Mouse (Mus musculus): ENCODE data around the gene Nav2. TPM values are rescaled to one million over a fixed set of nuclear protein-coding genes. Genes with fewer than 3 reads are reported as not detected.

The Nav2 gene
- polyA plus RNA-seq, 1 experiment from 2014 or later, result 34.9 TPM

DNA sequence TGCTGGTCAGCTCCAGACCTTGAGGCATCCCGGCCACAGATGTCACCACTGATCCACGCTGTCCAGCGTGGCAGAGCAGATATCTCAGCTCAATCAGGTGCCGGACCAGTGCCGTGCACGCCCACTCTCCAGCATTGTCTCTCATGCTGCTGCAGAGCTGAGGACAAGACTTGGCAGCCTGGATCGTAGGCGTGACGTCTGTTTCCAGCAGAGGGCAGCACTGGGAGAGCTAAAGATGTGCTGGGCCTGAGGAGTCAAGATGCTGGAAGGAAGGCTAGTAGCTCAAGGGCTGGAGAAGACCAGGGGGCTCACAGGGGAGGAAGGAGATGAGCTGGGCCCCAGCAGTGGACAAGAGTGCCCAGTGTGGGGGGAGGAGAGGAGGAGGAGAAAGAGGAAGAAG lies 341.5 kb downstream of the Nav2 start:
- Histone ChIP-seq H3K4me2 (ENCODE audit: low read length) (peak overlapping the region; percentile 92), H3K27ac (replicated peaks in 1 of 2; ENCODE audit: control insufficient read depth in 1 of 2, insufficient read depth in 1 of 2, low read depth in 2 of 2, low read length in 2 of 2) (no peak overlapping the region), H3K4me1 (ENCODE audit: control insufficient read depth in 2 of 2, insufficient read depth in 2 of 2, low read length in 2 of 2) (peaks cover 38 to 63% of the 10 kb centered on the region in 2 experiments), H3K27me3 (ENCODE audit: control insufficient read depth, insufficient read depth, low read length) (peaks cover 10% of the 10 kb centered on the region; the same call in 1 of the 2 replicates), H3K9me3 (ENCODE audit: control insufficient read depth, low read length) (no peaks in the 10 kb centered on the region), H3K4me3 (ENCODE audit: control insufficient read depth in 1 of 2, insufficient read depth in 1 of 2, low read depth in 1 of 2, low read length in 2 of 2) (0 out of 4 replicates have a peak overlapping the region, but pooled peaks of 1 of the 2 experiments have one; percentile 9), H3K9ac (ENCODE audit: low read length) (no peak overlapping the region), H3K36me3 (ENCODE audit: control insufficient read depth, insufficient read depth, low read length) (0 out of 2 replicates have a peak, but pooled peaks cover 3% of the 10 kb centered on the region)
- 11% methylated on average over 9 of the region's 9 CpGs for WGBS
- no peak for ATAC-seq (ENCODE audit: insufficient number of reproducible peaks, insufficient read depth, low FRiP score, low read depth)

DNA sequence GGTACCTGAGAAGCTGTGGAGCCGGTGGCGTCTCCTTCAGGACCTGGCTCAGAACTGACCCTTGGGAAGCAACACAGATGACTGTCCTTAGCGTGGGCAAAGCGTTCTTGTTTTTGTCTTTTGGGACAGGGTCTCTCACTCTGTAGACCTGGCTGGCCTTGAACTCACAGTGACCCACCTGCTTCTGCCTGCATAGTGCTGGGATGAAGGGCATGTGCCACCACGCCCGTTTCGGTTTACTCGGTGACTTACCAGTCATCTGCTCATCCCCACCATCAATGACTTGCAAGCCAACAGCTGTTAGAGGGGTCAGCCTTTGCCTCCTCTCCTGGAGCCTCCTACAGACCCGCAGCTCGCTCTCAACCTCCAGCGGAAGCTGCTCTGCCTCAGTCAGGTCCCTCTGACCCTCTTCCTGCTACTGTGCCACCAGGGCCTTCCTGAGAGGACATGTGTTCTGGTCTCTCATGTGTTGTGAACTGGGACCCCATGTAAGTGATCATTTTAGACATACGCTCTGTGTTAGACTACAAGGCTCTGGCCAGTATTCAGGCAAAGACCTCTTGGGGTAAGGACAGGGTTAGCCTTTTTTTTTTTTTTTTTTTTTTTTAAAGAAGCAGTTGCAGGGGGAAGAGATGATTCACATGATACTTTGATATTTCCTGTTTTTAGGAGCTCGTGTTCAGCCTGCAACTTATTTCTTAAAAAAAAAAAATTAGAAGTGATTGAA lies 342.2 kb downstream of the Nav2 start:
- Histone ChIP-seq H3K27me3 (ENCODE audit: control insufficient read depth, insufficient read depth, low read length) (peaks cover 10% of the 10 kb centered on the region; the same call in 1 of the 2 replicates), H3K9me3 (ENCODE audit: control insufficient read depth, low read length) (no peaks in the 10 kb centered on the region), H3K4me2 (ENCODE audit: low read length) (no peak overlapping the region), H3K4me1 (ENCODE audit: control insufficient read depth in 2 of 2, insufficient read depth in 2 of 2, low read length in 2 of 2) (peaks cover 36 to 58% of the 10 kb centered on the region in 2 experiments), H3K27ac (replicated peaks in 1 of 2; ENCODE audit: control insufficient read depth in 1 of 2, insufficient read depth in 1 of 2, low read depth in 2 of 2, low read length in 2 of 2) (no peak overlapping the region), H3K9ac (ENCODE audit: low read length) (no peak overlapping the region), H3K36me3 (ENCODE audit: control insufficient read depth, insufficient read depth, low read length) (0 out of 2 replicates have a peak, but pooled peaks cover 3% of the 10 kb centered on the region), H3K4me3 (ENCODE audit: control insufficient read depth in 1 of 2, insufficient read depth in 1 of 2, low read depth in 1 of 2, low read length in 2 of 2) (no peak overlapping the region)
- 89% methylated on average over 13 of the region's 13 CpGs for WGBS
- ATAC-seq (ENCODE audit: insufficient number of reproducible peaks, insufficient read depth, low FRiP score, low read depth), result no peak

DNA sequence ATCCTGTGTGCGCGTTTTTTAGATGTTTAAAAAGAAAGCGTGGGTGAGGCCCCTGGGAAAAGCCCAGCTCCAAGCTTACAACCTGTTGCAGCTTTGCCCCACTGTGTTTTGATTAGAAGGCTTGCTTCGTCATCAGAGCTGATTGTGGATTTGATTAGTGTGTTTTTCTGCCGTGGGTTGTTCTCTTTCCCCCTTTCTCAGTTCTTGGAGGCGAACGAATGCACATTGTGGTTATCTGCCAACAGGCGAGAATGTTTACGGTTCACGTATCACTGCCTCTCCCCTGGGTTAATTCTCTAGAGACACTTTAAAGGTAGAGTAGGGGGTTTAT lies 342.8 kb downstream of the Nav2 start:
- Histone ChIP-seq H3K4me1 (ENCODE audit: control insufficient read depth in 2 of 2, insufficient read depth in 2 of 2, low read length in 2 of 2) (peaks cover 41 to 62% of the 10 kb centered on the region in 2 experiments), H3K4me2 (ENCODE audit: low read length) (no peak overlapping the region), H3K27me3 (ENCODE audit: control insufficient read depth, insufficient read depth, low read length) (peaks cover 10% of the 10 kb centered on the region; the same call in 1 of the 2 replicates), H3K36me3 (ENCODE audit: control insufficient read depth, insufficient read depth, low read length) (0 out of 2 replicates have a peak, but pooled peaks cover 3% of the 10 kb centered on the region), H3K9ac (ENCODE audit: low read length) (no peak overlapping the region), H3K27ac (replicated peaks in 1 of 2; ENCODE audit: control insufficient read depth in 1 of 2, insufficient read depth in 1 of 2, low read depth in 2 of 2, low read length in 2 of 2) (no peak overlapping the region), H3K4me3 (ENCODE audit: control insufficient read depth in 1 of 2, insufficient read depth in 1 of 2, low read depth in 1 of 2, low read length in 2 of 2) (no peak overlapping the region), H3K9me3 (ENCODE audit: control insufficient read depth, low read length) (no peaks in the 10 kb centered on the region)
- ATAC-seq (ENCODE audit: insufficient number of reproducible peaks, insufficient read depth, low FRiP score, low read depth), result no peak
- 73% methylated on average over 10 of the region's 10 CpGs for WGBS

DNA sequence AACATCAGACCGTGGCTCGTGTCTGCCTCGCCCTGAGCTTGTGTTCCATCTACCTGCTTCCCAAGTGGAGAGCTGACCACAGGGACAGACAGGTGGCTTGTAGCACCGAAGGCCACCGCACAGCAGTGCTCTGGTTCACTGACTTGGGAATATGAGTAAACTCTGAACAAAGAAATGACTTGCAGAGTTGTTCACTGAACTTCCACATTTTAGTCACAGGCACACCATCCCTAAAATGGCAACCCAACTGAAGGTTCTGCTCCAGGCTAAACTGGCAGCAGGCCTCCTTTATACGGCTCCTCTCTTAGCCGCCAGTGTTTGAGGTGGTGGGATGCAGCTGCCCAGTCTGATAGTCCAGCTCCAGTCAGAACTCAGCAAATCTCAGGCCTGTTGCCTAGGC lies 343.9 kb downstream of the Nav2 start:
- 89% methylated on average over 7 of the region's 7 CpGs for WGBS
- no peak overlapping the region for H3K27ac ChIP-seq (replicated peaks in 1 of 2; ENCODE audit: control insufficient read depth in 1 of 2, insufficient read depth in 1 of 2, low read depth in 2 of 2, low read length in 2 of 2)
- H3K9ac ChIP-seq (ENCODE audit: low read length), result no peak overlapping the region
- H3K27me3 ChIP-seq (ENCODE audit: control insufficient read depth, insufficient read depth, low read length), result peaks cover 2% of the 10 kb centered on the region; the same call in 1 of the 2 replicates
- no peaks in the 10 kb centered on the region for H3K9me3 ChIP-seq (ENCODE audit: control insufficient read depth, low read length)
- H3K36me3 ChIP-seq (ENCODE audit: control insufficient read depth, insufficient read depth, low read length), result 0 out of 2 replicates have a peak, but pooled peaks cover 3% of the 10 kb centered on the region
- no peak overlapping the region for H3K4me2 ChIP-seq (ENCODE audit: low read length)
- no peak overlapping the region for H3K4me3 ChIP-seq (ENCODE audit: control insufficient read depth in 1 of 2, insufficient read depth in 1 of 2, low read depth in 1 of 2, low read length in 2 of 2)
- ATAC-seq (ENCODE audit: insufficient number of reproducible peaks, insufficient read depth, low FRiP score, low read depth), result no peak
- peaks cover 41 to 63% of the 10 kb centered on the region in 2 experiments for H3K4me1 ChIP-seq (ENCODE audit: control insufficient read depth in 2 of 2, insufficient read depth in 2 of 2, low read length in 2 of 2)

DNA sequence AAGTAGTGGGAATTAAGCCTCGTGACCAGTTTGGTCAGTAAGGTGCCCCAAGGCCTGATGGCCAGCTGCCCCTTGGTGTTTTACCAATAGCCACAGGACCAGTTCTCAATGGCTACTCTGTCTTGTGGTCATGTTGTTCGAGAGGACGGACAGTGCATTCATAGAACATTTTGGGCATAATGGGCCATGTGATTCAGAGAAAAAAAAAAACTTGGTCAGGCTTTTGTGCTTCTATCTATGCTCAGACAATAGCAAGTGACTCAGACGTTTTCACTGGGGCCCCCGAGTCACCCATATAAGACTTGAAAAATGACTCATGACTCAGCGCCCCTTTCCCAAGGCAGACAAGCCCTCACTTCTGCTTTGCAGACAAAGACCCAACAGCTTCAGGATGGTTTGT lies 344.4 kb downstream of the Nav2 start:
- Histone ChIP-seq H3K27me3 (ENCODE audit: control insufficient read depth, insufficient read depth, low read length) (no peaks in the 10 kb centered on the region), H3K27ac (replicated peaks in 1 of 2; ENCODE audit: control insufficient read depth in 1 of 2, insufficient read depth in 1 of 2, low read depth in 2 of 2, low read length in 2 of 2) (no peak overlapping the region), H3K9me3 (ENCODE audit: control insufficient read depth, low read length) (no peaks in the 10 kb centered on the region), H3K9ac (ENCODE audit: low read length) (no peak overlapping the region), H3K4me1 (ENCODE audit: control insufficient read depth in 2 of 2, insufficient read depth in 2 of 2, low read length in 2 of 2) (peaks cover 41 to 63% of the 10 kb centered on the region in 2 experiments), H3K4me2 (ENCODE audit: low read length) (no peak overlapping the region), H3K4me3 (ENCODE audit: control insufficient read depth in 1 of 2, insufficient read depth in 1 of 2, low read depth in 1 of 2, low read length in 2 of 2) (no peak overlapping the region), H3K36me3 (ENCODE audit: control insufficient read depth, insufficient read depth, low read length) (0 out of 2 replicates have a peak, but pooled peaks cover 3% of the 10 kb centered on the region)
- WGBS, result 62% methylated on average over 6 of the region's 6 CpGs
- no peak for ATAC-seq (ENCODE audit: insufficient number of reproducible peaks, insufficient read depth, low FRiP score, low read depth)

DNA sequence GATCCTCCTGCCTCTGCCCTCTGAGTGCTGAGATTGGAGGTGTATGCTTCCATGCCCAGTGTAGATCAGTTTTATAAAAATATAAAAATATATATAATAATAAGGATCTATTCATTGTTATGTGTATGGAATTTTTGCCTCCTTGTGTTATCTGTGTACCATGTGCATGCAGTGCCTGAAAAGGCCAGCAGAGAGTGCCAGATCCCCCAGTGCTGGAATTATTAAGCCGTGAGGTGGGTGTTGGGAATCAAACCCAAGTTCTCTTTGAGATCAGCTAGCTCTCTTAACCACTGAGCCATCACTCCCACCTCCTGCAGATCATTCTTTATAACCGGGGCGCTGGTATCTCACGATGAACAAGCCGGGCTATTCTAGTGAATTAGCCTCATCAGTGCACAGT lies 346.5 kb downstream of the Nav2 start:
- no peaks in the 10 kb centered on the region for H3K27me3 ChIP-seq (ENCODE audit: control insufficient read depth, insufficient read depth, low read length)
- H3K36me3 ChIP-seq (ENCODE audit: control insufficient read depth, insufficient read depth, low read length), result 0 out of 2 replicates have a peak, but pooled peaks cover 3% of the 10 kb centered on the region
- no peaks in the 10 kb centered on the region for H3K9me3 ChIP-seq (ENCODE audit: control insufficient read depth, low read length)
- no peak overlapping the region for H3K9ac ChIP-seq (ENCODE audit: low read length)
- H3K27ac ChIP-seq (replicated peaks in 1 of 2; ENCODE audit: control insufficient read depth in 1 of 2, insufficient read depth in 1 of 2, low read depth in 2 of 2, low read length in 2 of 2), result no peak overlapping the region
- H3K4me2 ChIP-seq (ENCODE audit: low read length), result no peak overlapping the region
- peaks cover 30 to 50% of the 10 kb centered on the region in 2 experiments for H3K4me1 ChIP-seq (ENCODE audit: control insufficient read depth in 2 of 2, insufficient read depth in 2 of 2, low read length in 2 of 2)
- WGBS, result 94% methylated on average over 5 of the region's 5 CpGs
- H3K4me3 ChIP-seq (ENCODE audit: control insufficient read depth in 1 of 2, insufficient read depth in 1 of 2, low read depth in 1 of 2, low read length in 2 of 2), result no peak overlapping the region
- ATAC-seq (ENCODE audit: insufficient number of reproducible peaks, insufficient read depth, low FRiP score, low read depth), result no peak

DNA sequence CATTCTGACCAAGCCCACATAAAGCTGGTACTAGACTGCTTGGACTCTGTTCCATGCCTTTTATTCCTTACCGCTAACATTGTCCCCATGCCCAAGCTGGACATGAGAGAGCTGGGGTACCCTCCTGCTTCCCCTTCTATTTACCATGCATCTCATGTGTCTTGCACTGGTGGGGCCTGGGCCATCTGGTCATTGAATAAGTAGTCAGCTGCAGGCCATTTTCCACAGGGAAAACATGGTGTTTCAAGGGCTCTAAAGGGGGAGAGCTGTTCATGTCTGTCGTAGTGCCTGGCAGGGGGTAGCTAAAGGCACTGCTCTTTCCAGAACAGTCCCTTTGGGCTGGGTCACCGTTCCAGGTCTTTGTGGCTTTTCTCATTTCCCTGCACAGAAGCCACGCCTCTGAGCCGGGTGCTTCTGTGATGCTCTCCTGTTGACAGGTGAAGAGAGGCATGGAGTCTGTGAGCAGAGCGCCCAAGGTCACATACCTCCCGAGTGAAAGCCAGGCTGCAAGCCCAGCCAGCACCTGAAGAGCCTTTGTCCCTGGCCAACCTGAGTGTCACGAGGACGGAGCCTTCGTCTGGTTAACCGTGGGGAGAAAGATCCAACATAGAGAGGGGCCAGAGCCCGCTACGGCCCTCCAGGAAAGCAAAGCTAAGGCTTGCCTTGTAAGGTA lies 348.9 kb downstream of the Nav2 start:
- no peak overlapping the region for H3K4me3 ChIP-seq (ENCODE audit: control insufficient read depth in 1 of 2, insufficient read depth in 1 of 2, low read depth in 1 of 2, low read length in 2 of 2)
- peak overlapping the region; percentile 27; the same call in 1 of the 2 replicates for H3K9ac ChIP-seq (ENCODE audit: low read length)
- 45% methylated on average over 13 of the region's 13 CpGs for WGBS
- H3K4me1 ChIP-seq (ENCODE audit: control insufficient read depth in 2 of 2, insufficient read depth in 2 of 2, low read length in 2 of 2), result peaks cover 32 to 48% of the 10 kb centered on the region in 2 experiments
- no peaks in the 10 kb centered on the region for H3K27me3 ChIP-seq (ENCODE audit: control insufficient read depth, insufficient read depth, low read length)
- no peak overlapping the region for H3K4me2 ChIP-seq (ENCODE audit: low read length)
- peak overlapping the region; percentile 51 to 78 for H3K27ac ChIP-seq (replicated peaks in 1 of 2; ENCODE audit: control insufficient read depth in 1 of 2, insufficient read depth in 1 of 2, low read depth in 2 of 2, low read length in 2 of 2)
- ATAC-seq (ENCODE audit: insufficient number of reproducible peaks, insufficient read depth, low FRiP score, low read depth), result no peak; the same call in 1 of the 2 replicates
- no peaks in the 10 kb centered on the region for H3K36me3 ChIP-seq (ENCODE audit: control insufficient read depth, insufficient read depth, low read length)
- H3K9me3 ChIP-seq (ENCODE audit: control insufficient read depth, low read length), result no peaks in the 10 kb centered on the region
